Mouse (Mus musculus): ENCODE data around the gene Syne1. TPM values are rescaled to one million over a fixed set of nuclear protein-coding genes. Genes with fewer than 3 reads are reported as not detected.
A peak's percentile ranks its signal among the peaks of the same experiment; 100 is the strongest.

The Syne1 gene
- polyA plus RNA-seq, 1 experiment from 2014 or later = 17.8 TPM

DNA sequence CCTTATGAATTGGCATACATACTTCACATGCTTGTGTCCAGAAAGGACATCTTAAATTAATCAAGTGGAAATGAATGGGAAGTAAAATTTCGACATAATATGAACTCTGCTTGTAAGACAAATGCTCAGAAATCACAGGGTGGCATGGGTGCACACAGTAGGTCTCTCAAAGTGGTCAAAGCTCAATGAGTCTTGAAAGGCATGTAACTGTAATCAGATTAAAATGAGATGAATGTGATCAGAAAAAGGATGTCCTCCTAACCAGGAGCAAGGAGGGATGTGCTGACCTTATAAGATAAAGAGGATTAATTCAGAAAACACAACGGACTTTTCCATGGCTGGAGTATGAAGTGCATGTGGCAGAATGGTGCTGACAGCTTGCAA, 453.5 kb downstream of the Syne1 start:
- Histone ChIP-seq H3K4me3 (replicated peaks; ENCODE audit: low read depth, low read length) (no peak overlapping the region), H3K9ac (replicated peaks; ENCODE audit: low read length) (no peak overlapping the region), H3K4me1 (ENCODE audit: control insufficient read depth, insufficient read depth, low read length) (no peaks in the 10 kb centered on the region), H3K4me2 (ENCODE audit: low read length) (no peak overlapping the region), H3K27me3 (ENCODE audit: control insufficient read depth, insufficient read depth, low read length) (no peaks in the 10 kb centered on the region), H3K9me3 (ENCODE audit: control insufficient read depth, low read length) (no peaks in the 10 kb centered on the region), H3K36me3 (ENCODE audit: control insufficient read depth, insufficient read depth, low read length) (peaks cover 17% of the 10 kb centered on the region), H3K27ac (replicated peaks; ENCODE audit: low read depth, low read length) (no peak overlapping the region)
- ATAC-seq (ENCODE audit: low FRiP score, low TSS enrichment) (no peak), DNase-seq (no peak)
- 65% methylated on average over 2 of the region's 2 CpGs for WGBS

DNA sequence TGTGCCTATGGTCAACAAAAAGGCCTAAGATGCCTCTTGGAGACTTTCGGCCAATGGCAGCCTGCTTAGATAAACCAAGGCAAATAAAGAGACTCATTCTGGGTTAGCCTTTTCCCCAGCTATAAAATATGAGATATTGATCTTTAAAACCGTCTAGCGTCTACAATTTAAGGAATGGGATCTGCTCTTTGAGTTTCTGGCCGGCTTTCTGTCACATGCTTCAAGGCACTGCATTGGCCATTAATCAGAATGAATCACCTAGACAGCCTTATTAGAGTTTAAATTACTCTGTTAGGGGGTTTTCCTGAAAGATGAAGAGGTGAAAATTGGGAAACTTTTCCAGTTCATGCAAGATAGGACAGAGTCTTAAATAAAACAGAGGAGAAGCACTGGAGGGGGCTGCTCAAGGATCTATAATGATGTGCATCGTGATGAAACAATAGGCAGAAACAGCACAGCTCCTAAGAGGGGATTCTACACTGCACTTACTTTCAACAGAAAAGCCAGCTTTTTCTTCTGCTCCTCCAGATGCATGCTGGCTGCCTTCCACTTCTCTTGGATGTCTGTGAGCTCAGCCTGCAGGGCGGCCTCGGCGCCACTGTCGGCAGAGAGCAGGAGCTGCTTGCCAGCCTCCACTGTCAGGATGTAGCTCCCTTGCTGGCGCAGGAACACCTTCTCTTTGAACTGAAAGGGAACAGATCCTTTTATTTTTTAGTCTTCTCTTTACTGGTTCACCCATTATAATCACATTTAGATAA, 454.1 kb downstream of the Syne1 start:
- no peak overlapping the region for H3K4me2 ChIP-seq (ENCODE audit: low read length)
- H3K27me3 ChIP-seq (ENCODE audit: control insufficient read depth, insufficient read depth, low read length) = no peaks in the 10 kb centered on the region
- no peaks in the 10 kb centered on the region for H3K9me3 ChIP-seq (ENCODE audit: control insufficient read depth, low read length)
- WGBS = 83% methylated on average over 10 of the region's 10 CpGs
- peak; percentile 14 for DNase-seq
- no peak overlapping the region for H3K9ac ChIP-seq (replicated peaks; ENCODE audit: low read length)
- no peak overlapping the region for H3K4me3 ChIP-seq (replicated peaks; ENCODE audit: low read depth, low read length)
- no peak overlapping the region for H3K27ac ChIP-seq (replicated peaks; ENCODE audit: low read depth, low read length)
- ATAC-seq (ENCODE audit: low FRiP score, low TSS enrichment) = no peak
- H3K36me3 ChIP-seq (ENCODE audit: control insufficient read depth, insufficient read depth, low read length) = peaks cover 15% of the 10 kb centered on the region
- H3K4me1 ChIP-seq (ENCODE audit: control insufficient read depth, insufficient read depth, low read length) = no peaks in the 10 kb centered on the region

DNA sequence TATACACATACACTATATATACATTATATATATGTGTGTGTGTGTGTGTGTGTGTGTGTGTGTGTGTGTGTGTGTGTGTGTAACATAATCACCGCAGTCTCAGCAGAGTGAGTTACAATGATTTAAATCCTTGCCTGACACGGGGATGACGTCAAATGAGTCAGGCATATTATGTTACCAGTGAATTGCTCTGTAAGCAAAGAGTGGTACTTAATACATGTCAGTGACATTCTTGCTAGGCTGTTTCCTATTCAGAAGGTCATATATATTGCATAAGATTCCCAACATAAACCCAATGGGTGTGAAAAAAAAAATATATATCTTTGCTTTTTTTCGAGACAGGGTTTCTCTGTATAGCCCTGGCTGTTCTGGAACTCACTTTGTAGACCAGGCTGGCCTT, 462.1 kb downstream of the Syne1 start:
- no peaks in the 10 kb centered on the region for H3K36me3 ChIP-seq (ENCODE audit: control insufficient read depth, insufficient read depth, low read length)
- no peaks in the 10 kb centered on the region for H3K27me3 ChIP-seq (ENCODE audit: control insufficient read depth, insufficient read depth, low read length)
- H3K27ac ChIP-seq (replicated peaks; ENCODE audit: low read depth, low read length) = no peak overlapping the region
- 95% methylated on average over 4 of the region's 4 CpGs for WGBS
- no peaks in the 10 kb centered on the region for H3K9me3 ChIP-seq (ENCODE audit: control insufficient read depth, low read length)
- H3K9ac ChIP-seq (replicated peaks; ENCODE audit: low read length) = no peak overlapping the region
- DNase-seq = no peak
- no peak overlapping the region for H3K4me2 ChIP-seq (ENCODE audit: low read length)
- no peak for ATAC-seq (ENCODE audit: low FRiP score, low TSS enrichment)
- no peak overlapping the region for H3K4me3 ChIP-seq (replicated peaks; ENCODE audit: low read depth, low read length)
- H3K4me1 ChIP-seq (ENCODE audit: control insufficient read depth, insufficient read depth, low read length) = no peaks in the 10 kb centered on the region

DNA sequence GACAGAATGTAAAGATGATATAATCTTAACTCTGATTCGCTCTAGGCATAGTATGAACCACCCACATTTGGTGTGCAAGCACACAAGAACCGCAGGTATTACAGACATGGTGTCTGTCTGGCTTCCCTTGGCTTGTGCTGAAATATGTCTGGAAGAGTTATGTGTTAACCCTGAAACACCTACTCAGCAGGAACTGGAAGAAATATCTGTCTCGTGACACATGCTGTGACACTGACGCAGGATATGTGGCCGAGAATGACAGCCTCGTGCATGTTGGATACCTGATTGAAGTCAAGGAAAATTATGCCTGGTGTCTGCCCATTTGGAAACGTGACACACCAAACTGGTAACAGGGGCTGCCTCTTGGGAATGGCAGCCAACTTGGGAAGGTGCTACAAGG, 463.9 kb downstream of the Syne1 start:
- DNase-seq (no peak), ATAC-seq (ENCODE audit: low FRiP score, low TSS enrichment) (no peak)
- no peak overlapping the region for H3K27ac ChIP-seq (replicated peaks; ENCODE audit: low read depth, low read length)
- 87% methylated on average over 7 of the region's 7 CpGs for WGBS
- H3K9ac ChIP-seq (replicated peaks; ENCODE audit: low read length) = no peak overlapping the region
- no peaks in the 10 kb centered on the region for H3K4me1 ChIP-seq (ENCODE audit: control insufficient read depth, insufficient read depth, low read length)
- H3K9me3 ChIP-seq (ENCODE audit: control insufficient read depth, low read length) = no peaks in the 10 kb centered on the region
- H3K4me2 ChIP-seq (ENCODE audit: low read length) = no peak overlapping the region
- H3K27me3 ChIP-seq (ENCODE audit: control insufficient read depth, insufficient read depth, low read length) = no peaks in the 10 kb centered on the region
- no peak overlapping the region for H3K4me3 ChIP-seq (replicated peaks; ENCODE audit: low read depth, low read length)
- no peaks in the 10 kb centered on the region for H3K36me3 ChIP-seq (ENCODE audit: control insufficient read depth, insufficient read depth, low read length)

DNA sequence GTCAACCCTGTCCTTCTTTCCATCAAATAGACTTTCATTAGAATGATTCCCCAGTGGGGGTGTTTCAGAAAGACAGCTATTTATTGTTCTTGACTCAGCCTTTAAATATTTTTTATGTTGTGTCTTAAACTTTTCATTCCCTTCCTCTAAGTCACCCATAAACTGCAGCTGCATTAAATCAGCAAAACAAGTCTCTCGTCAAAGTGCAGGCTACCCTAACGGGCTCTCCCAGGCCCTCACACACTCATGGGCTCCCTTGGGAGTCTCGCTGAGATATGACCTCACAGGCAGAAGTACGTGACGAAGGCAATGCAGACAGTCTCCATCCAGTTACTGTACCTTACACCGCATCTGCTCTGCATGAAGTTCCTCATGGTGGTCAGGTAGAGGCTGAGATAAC, 465.0 kb downstream of the Syne1 start:
- Histone ChIP-seq H3K4me2 (ENCODE audit: low read length) (no peak overlapping the region), H3K4me1 (ENCODE audit: control insufficient read depth, insufficient read depth, low read length) (no peaks in the 10 kb centered on the region), H3K27me3 (ENCODE audit: control insufficient read depth, insufficient read depth, low read length) (no peaks in the 10 kb centered on the region), H3K4me3 (replicated peaks; ENCODE audit: low read depth, low read length) (no peak overlapping the region), H3K9me3 (ENCODE audit: control insufficient read depth, low read length) (no peaks in the 10 kb centered on the region), H3K9ac (replicated peaks; ENCODE audit: low read length) (no peak overlapping the region), H3K27ac (replicated peaks; ENCODE audit: low read depth, low read length) (no peak overlapping the region), H3K36me3 (ENCODE audit: control insufficient read depth, insufficient read depth, low read length) (no peaks in the 10 kb centered on the region)
- DNase-seq (no peak), ATAC-seq (ENCODE audit: low FRiP score, low TSS enrichment) (no peak)
- WGBS = 85% methylated on average over 6 of the region's 6 CpGs

DNA sequence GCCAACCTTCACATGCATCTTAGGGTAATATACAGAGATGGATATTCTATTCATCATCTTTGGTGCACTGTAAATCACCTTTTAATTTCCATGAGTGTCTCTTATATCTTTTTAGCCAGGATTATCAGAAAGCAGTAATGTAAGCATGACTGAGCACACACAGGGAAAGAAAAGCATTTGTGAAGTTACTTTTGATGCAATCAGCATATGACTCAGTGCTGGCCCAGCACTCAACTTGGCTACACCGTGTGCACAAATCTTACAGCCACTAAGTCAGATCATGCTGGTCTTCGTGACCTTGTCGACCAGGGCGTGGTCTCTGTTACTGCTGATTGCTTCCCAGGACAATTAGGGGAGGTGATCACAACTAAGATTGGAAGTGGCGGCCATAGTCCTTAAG, 465.5 kb downstream of the Syne1 start:
- no peak overlapping the region for H3K9ac ChIP-seq (replicated peaks; ENCODE audit: low read length)
- no peak overlapping the region for H3K27ac ChIP-seq (replicated peaks; ENCODE audit: low read depth, low read length)
- ATAC-seq (ENCODE audit: low FRiP score, low TSS enrichment) = no peak
- H3K4me2 ChIP-seq (ENCODE audit: low read length) = no peak overlapping the region
- no peaks in the 10 kb centered on the region for H3K9me3 ChIP-seq (ENCODE audit: control insufficient read depth, low read length)
- H3K27me3 ChIP-seq (ENCODE audit: control insufficient read depth, insufficient read depth, low read length) = no peaks in the 10 kb centered on the region
- no peak for DNase-seq
- H3K4me3 ChIP-seq (replicated peaks; ENCODE audit: low read depth, low read length) = no peak overlapping the region
- no peaks in the 10 kb centered on the region for H3K4me1 ChIP-seq (ENCODE audit: control insufficient read depth, insufficient read depth, low read length)
- no peaks in the 10 kb centered on the region for H3K36me3 ChIP-seq (ENCODE audit: control insufficient read depth, insufficient read depth, low read length)
- 89% methylated on average over 5 of the region's 5 CpGs for WGBS

DNA sequence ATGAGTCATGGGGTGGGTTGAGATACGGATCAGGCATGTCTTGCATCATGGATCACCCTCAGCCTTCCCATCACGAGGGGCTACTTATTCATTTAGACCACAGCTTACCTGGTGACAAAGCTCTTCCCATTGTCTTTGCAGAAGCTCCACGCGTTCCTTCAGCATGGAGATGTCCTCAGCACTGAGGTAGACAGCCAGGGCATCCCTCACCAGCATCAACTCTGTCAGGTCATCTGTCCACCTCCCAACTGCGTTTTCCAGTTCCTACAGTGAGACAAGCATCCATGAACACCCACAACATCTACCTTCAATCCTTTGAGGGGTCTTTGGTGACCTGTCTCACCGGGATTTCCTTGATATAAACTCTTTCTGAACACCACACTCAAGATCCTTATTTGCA, 467.6 kb downstream of the Syne1 start:
- no peak for DNase-seq
- no peak overlapping the region for H3K4me2 ChIP-seq (ENCODE audit: low read length)
- no peak overlapping the region for H3K4me3 ChIP-seq (replicated peaks; ENCODE audit: low read depth, low read length)
- no peaks in the 10 kb centered on the region for H3K36me3 ChIP-seq (ENCODE audit: control insufficient read depth, insufficient read depth, low read length)
- H3K4me1 ChIP-seq (ENCODE audit: control insufficient read depth, insufficient read depth, low read length) = no peaks in the 10 kb centered on the region
- H3K9me3 ChIP-seq (ENCODE audit: control insufficient read depth, low read length) = no peaks in the 10 kb centered on the region
- no peak overlapping the region for H3K27ac ChIP-seq (replicated peaks; ENCODE audit: low read depth, low read length)
- H3K9ac ChIP-seq (replicated peaks; ENCODE audit: low read length) = no peak overlapping the region
- H3K27me3 ChIP-seq (ENCODE audit: control insufficient read depth, insufficient read depth, low read length) = no peaks in the 10 kb centered on the region
- ATAC-seq (ENCODE audit: low FRiP score, low TSS enrichment) = no peak
- 84% methylated on average over 6 of the region's 6 CpGs for WGBS

DNA sequence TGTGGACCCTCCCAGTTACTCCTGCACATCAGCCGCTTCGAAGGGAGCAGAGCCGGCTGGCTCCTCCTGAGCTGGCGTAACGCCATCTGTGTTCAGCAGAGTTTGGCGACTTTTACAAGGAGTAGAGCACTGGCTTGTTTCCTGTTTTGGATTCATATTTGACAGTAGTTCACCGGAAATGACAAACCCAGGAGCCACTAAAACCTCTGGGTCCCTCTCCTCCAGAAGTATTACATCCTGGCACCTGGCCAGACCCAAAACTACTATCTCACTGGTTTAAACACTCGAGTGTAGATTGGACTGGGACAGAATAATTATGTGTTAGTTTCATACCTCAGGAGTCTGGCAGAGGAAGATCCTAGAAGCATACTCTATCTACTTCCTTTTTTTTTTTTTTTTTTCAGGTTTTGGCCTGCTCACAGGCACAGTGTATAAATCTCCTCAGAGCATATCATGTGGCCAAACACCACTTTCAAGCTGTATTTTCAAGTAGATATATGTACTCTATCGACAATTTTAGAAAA, 471.3 kb downstream of the Syne1 start:
- ATAC-seq (ENCODE audit: low FRiP score, low TSS enrichment) = no peak
- H3K4me3 ChIP-seq (replicated peaks; ENCODE audit: low read depth, low read length) = no peak overlapping the region
- no peaks in the 10 kb centered on the region for H3K36me3 ChIP-seq (ENCODE audit: control insufficient read depth, insufficient read depth, low read length)
- peak; percentile 21 for DNase-seq
- H3K27me3 ChIP-seq (ENCODE audit: control insufficient read depth, insufficient read depth, low read length) = no peaks in the 10 kb centered on the region
- WGBS = 82% methylated on average over 9 of the region's 9 CpGs
- no peak overlapping the region for H3K9ac ChIP-seq (replicated peaks; ENCODE audit: low read length)
- no peak overlapping the region for H3K27ac ChIP-seq (replicated peaks; ENCODE audit: low read depth, low read length)
- H3K9me3 ChIP-seq (ENCODE audit: control insufficient read depth, low read length) = no peaks in the 10 kb centered on the region
- no peak overlapping the region for H3K4me2 ChIP-seq (ENCODE audit: low read length)
- no peaks in the 10 kb centered on the region for H3K4me1 ChIP-seq (ENCODE audit: control insufficient read depth, insufficient read depth, low read length)

DNA sequence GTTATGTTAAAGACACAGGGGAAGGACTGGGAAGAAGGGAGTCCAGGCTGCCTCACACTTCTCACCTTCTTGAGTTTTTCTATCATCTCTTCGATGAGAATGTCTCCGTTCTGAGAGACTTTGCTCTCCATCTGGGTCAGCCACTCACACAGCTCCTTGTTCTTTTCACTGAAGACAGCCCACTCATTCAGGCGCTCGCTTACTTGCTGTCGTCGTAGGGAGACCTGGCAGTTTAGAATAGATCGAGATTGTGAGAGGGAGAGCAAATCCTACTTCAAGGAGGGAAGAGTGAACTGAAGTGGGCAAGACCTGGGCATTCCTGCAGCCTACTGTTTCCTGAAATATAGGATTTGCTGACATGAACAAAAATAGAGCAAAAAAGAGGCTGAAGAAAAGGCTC, 475.6 kb downstream of the Syne1 start:
- Histone ChIP-seq H3K4me3 (replicated peaks; ENCODE audit: low read depth, low read length) (no peak overlapping the region), H3K27me3 (ENCODE audit: control insufficient read depth, insufficient read depth, low read length) (no peaks in the 10 kb centered on the region), H3K9me3 (ENCODE audit: control insufficient read depth, low read length) (no peaks in the 10 kb centered on the region), H3K4me2 (ENCODE audit: low read length) (no peak overlapping the region), H3K36me3 (ENCODE audit: control insufficient read depth, insufficient read depth, low read length) (no peaks in the 10 kb centered on the region), H3K27ac (replicated peaks; ENCODE audit: low read depth, low read length) (no peak overlapping the region), H3K4me1 (ENCODE audit: control insufficient read depth, insufficient read depth, low read length) (no peaks in the 10 kb centered on the region), H3K9ac (replicated peaks; ENCODE audit: low read length) (no peak overlapping the region)
- DNase-seq (no peak), ATAC-seq (ENCODE audit: low FRiP score, low TSS enrichment) (no peak)
- WGBS = 92% methylated on average over 7 of the region's 7 CpGs
